Mouse (Mus musculus) hindbrain, embryonic 14.5 days (tissue): ENCODE data around the gene 1110059E24Rik. TPM values are rescaled to one million over a fixed set of nuclear protein-coding genes. Genes with fewer than 3 reads are reported as not detected.
"Not testable (repeated sequence)": the region's sequence is repeated elsewhere in the genome, so short reads cannot be mapped to it uniquely, and the experiment has no call there.

Experiments used
- ATAC-seq: fragments of 200-750 bp; cut with Nextera tagmentation; 2 replicates; pipeline ENCODE4 v1.8.0; 2017; ENCODE audit warnings: moderate number of reproducible peaks, mild to moderate bottlenecking, moderate TSS enrichment, moderate library complexity; ENCODE audit not compliant: low FRiP score
- DNase-seq: peaks from one replicate; pipeline ENCODE4 v3.0.0-alpha.2; 2015; ENCODE audit warnings: low spot score
- H3K27ac ChIP-seq: fragments of 300-500 bp; sonication (generic); 2 replicates; pipeline ENCODE4 v1.5.1; 2014; ENCODE audit warnings: mild to moderate bottlenecking, moderate library complexity
- H3K27me3 ChIP-seq: fragments of 300-500 bp; sonication (generic); 2 replicates; pipeline ENCODE4 v1.6.1; 2014; ENCODE audit warnings: mild to moderate bottlenecking, low read length, mixed read lengths; ENCODE audit not compliant: control insufficient read depth, insufficient read depth
- H3K36me3 ChIP-seq: fragments of 300-500 bp; sonication (generic); replicated peaks from 2 replicates; pipeline ENCODE4 v1.6.1; 2014; ENCODE audit not compliant: control insufficient read depth, insufficient read depth
- H3K4me1 ChIP-seq: fragments of 300-500 bp; sonication (generic); replicated peaks from 2 replicates; pipeline ENCODE4 v1.6.1; 2014; ENCODE audit warnings: antibody characterized with exemption, low read length, mixed read lengths; ENCODE audit not compliant: control insufficient read depth, insufficient read depth
- H3K4me2 ChIP-seq: fragments of 300-500 bp; sonication (generic); replicated peaks from 2 replicates; pipeline ENCODE4 v1.6.1; 2014; ENCODE audit warnings: mild to moderate bottlenecking, moderate library complexity
- H3K4me3 ChIP-seq: fragments of 300-500 bp; sonication (generic); replicated peaks from 2 replicates; pipeline ENCODE4 v1.5.1; 2014; ENCODE audit warnings: mild to moderate bottlenecking, low read length
- H3K9ac ChIP-seq: fragments of 300-500 bp; sonication (generic); 2 replicates; pipeline ENCODE4 v1.6.1; 2014
- H3K9me3 ChIP-seq: fragments of 300-500 bp; sonication (generic); 2 replicates; pipeline ENCODE4 v1.6.1; 2016; ENCODE audit warnings: low read length; ENCODE audit not compliant: control insufficient read depth
- WGBS: fragments of 180-500 bp; shearing (Covaris S2); extraction: QIAGEN DNeasy Blood & Tissue Kit; methylation state at CpG from one replicate; pipeline ENCODE4 v1.1.7; 2014; 5-methylcytosine and 5-hydroxymethylcytosine counted together
- polyA plus RNA-seq: library from polyadenylated mRNA; unstranded; fragments of >200 nt; fragmentation: Nextera tagmentation; extraction: Ambion mirVana; gene quantifications from 2 replicates; pipeline ENCODE4 v1.2.1, GENCODE M21; 2014

1110059E24Rik gene
- polyA plus RNA-seq, 1 experiment from 2014 or later, result 54.2 TPM

- H3K4me3 ChIP-seq, result no peak overlapping the region
- no peak for DNase-seq
- H3K4me2 ChIP-seq, result no peak overlapping the region
- no peaks in the 10 kb centered on the region for H3K4me1 ChIP-seq
- ATAC-seq, result no peak
- H3K27me3 ChIP-seq, result no peaks in the 10 kb centered on the region
- no peak overlapping the region for H3K27ac ChIP-seq
- no peak overlapping the region for H3K9ac ChIP-seq
- no peaks in the 10 kb centered on the region for H3K9me3 ChIP-seq
- 85% methylated on average over 6 of the region's 6 CpGs for WGBS
- no peaks in the 10 kb centered on the region for H3K36me3 ChIP-seq
Measured at GRCm38 (mm10) chr19:21610240-21610639, 42.5 kb downstream of the 1110059E24Rik start.

GRCm38 (mm10) chr19:21605294-21605693 is 47.5 kb downstream of the 1110059E24Rik start:
- Histone ChIP-seq H3K4me2 (no peak overlapping the region), H3K27me3 (no peaks in the 10 kb centered on the region), H3K4me1 (0 out of 2 replicates have a peak, but pooled peaks cover 4% of the 10 kb centered on the region), H3K9me3 (no peaks in the 10 kb centered on the region), H3K4me3 (no peak overlapping the region), H3K9ac (no peak overlapping the region), H3K27ac (no peak overlapping the region), H3K36me3 (no peaks in the 10 kb centered on the region)
- DNase-seq (no peak), ATAC-seq (no peak)
- 91% methylated on average over 3 of the region's 3 CpGs for WGBS

GRCm38 (mm10) chr19:21603836-21604235 is 48.9 kb downstream of the 1110059E24Rik start:
- no peaks in the 10 kb centered on the region for H3K36me3 ChIP-seq
- H3K4me2 ChIP-seq, result no peak overlapping the region
- H3K27me3 ChIP-seq, result no peaks in the 10 kb centered on the region
- no peak overlapping the region for H3K4me3 ChIP-seq
- DNase-seq (no peak), ATAC-seq (no peak)
- H3K27ac ChIP-seq, result no peak overlapping the region
- H3K4me1 ChIP-seq, result 0 out of 2 replicates have a peak, but pooled peaks cover 4% of the 10 kb centered on the region
- H3K9ac ChIP-seq, result no peak overlapping the region
- 69% methylated on average over 3 of the region's 3 CpGs for WGBS
- no peaks in the 10 kb centered on the region for H3K9me3 ChIP-seq

GRCm38 (mm10) chr19:21601541-21602101 is 51.2 kb downstream of the 1110059E24Rik start:
- Histone ChIP-seq H3K9me3 (no peaks in the 10 kb centered on the region), H3K9ac (no peak overlapping the region), H3K27me3 (no peaks in the 10 kb centered on the region), H3K27ac (no peak overlapping the region), H3K36me3 (peaks cover 9% of the 10 kb centered on the region; the same call in 1 of the 2 replicates), H3K4me1 (0 out of 2 replicates have a peak, but pooled peaks cover 4% of the 10 kb centered on the region), H3K4me3 (no peak overlapping the region), H3K4me2 (no peak overlapping the region)
- ATAC-seq (no peak), DNase-seq (no peak)
- 17% methylated on average over 3 of the region's 3 CpGs for WGBS

GRCm38 (mm10) chr19:21598659-21599352 is 54.0 kb downstream of the 1110059E24Rik start:
- Histone ChIP-seq H3K27me3 (no peaks in the 10 kb centered on the region), H3K36me3 (peaks cover 9% of the 10 kb centered on the region), H3K9ac (no peak overlapping the region), H3K27ac (no peak overlapping the region), H3K4me2 (no peak overlapping the region), H3K9me3 (no peaks in the 10 kb centered on the region), H3K4me1 (0 out of 2 replicates have a peak, but pooled peaks cover 4% of the 10 kb centered on the region), H3K4me3 (no peak overlapping the region)
- ATAC-seq (no peak), DNase-seq (no peak)
- WGBS, result 79% methylated on average over 8 of the region's 8 CpGs

- Histone ChIP-seq H3K4me1 (no peaks in the 10 kb centered on the region), H3K27me3 (no peaks in the 10 kb centered on the region), H3K4me3 (no peak overlapping the region), H3K36me3 (peaks cover 14% of the 10 kb centered on the region), H3K9me3 (no peaks in the 10 kb centered on the region), H3K4me2 (no peak overlapping the region), H3K27ac (no peak overlapping the region), H3K9ac (no peak overlapping the region)
- no peak for DNase-seq
- 93% methylated on average over 1 of the region's 1 CpGs for WGBS
- no peak for ATAC-seq
Measured at GRCm38 (mm10) chr19:21594676-21595075, 58.1 kb downstream of the 1110059E24Rik start.

GRCm38 (mm10) chr19:21592216-21592615 is 60.6 kb downstream of the 1110059E24Rik start:
- not testable (repeated sequence) for H3K9me3 ChIP-seq, H3K4me3 ChIP-seq, H3K4me1 ChIP-seq, ATAC-seq, H3K4me2 ChIP-seq, DNase-seq, H3K9ac ChIP-seq, H3K27ac ChIP-seq, H3K36me3 ChIP-seq, H3K27me3 ChIP-seq
- WGBS, result 81% methylated on average over 5 of the region's 5 CpGs

GRCm38 (mm10) chr19:21589888-21590287 is 62.9 kb downstream of the 1110059E24Rik start:
- H3K4me1 ChIP-seq, result no peaks in the 10 kb centered on the region
- H3K27ac ChIP-seq, result no peak overlapping the region
- no peaks in the 10 kb centered on the region for H3K27me3 ChIP-seq
- ATAC-seq (no peak), DNase-seq (no peak)
- H3K4me3 ChIP-seq, result no peak overlapping the region
- no peaks in the 10 kb centered on the region for H3K9me3 ChIP-seq
- no peak overlapping the region for H3K4me2 ChIP-seq
- H3K36me3 ChIP-seq, result peaks cover 5% of the 10 kb centered on the region; the same call in 1 of the 2 replicates
- WGBS, result 95% methylated on average over 1 of the region's 1 CpGs
- no peak overlapping the region for H3K9ac ChIP-seq

- H3K27me3 ChIP-seq, result no peaks in the 10 kb centered on the region
- DNase-seq (no peak), ATAC-seq (no peak)
- H3K27ac ChIP-seq, result no peak overlapping the region
- H3K4me1 ChIP-seq, result no peaks in the 10 kb centered on the region
- H3K9me3 ChIP-seq, result no peaks in the 10 kb centered on the region
- no peak overlapping the region for H3K4me3 ChIP-seq
- H3K36me3 ChIP-seq, result 0 out of 2 replicates have a peak, but pooled peaks cover 5% of the 10 kb centered on the region
- H3K4me2 ChIP-seq, result no peak overlapping the region
- WGBS, result 46% methylated on average over 4 of the region's 4 CpGs
- no peak overlapping the region for H3K9ac ChIP-seq
Measured at GRCm38 (mm10) chr19:21587593-21587992, 65.2 kb downstream of the 1110059E24Rik start.
